33 mouse cellular contexts compared by ENCODE assay signal in genomic region chr10:68301013-68301412, GRCm38 (mm10). TPM values are rescaled to one million over a fixed set of nuclear protein-coding genes. Genes with fewer than 3 reads are reported as not detected.
DNase-seq lines count a peak whose midpoint lies in the region; ATAC-seq and TF ChIP-seq lines count a peak whose summit lies in the region.
"Had no signal": no experiment of that assay in that cellular context is flagged by ENCODE, and none has a peak within 500 bp of the region (broad histone marks: within the 10 kb centered on the region; RNA-seq: fewer than 3 reads in every experiment).

No protein-coding gene starts in this region.

- no peak overlapping the region for H3K9ac ChIP-seq in CH12.LX (ENCODE audit: insufficient read depth, low read depth)
- no peak overlapping the region for H3K9ac ChIP-seq in kidney, embryonic 16.5 days (replicated peaks; ENCODE audit: low read length)
- H3K9ac ChIP-seq: embryonic facial prominence, embryonic 13.5 days; forebrain, embryonic 12.5 days; heart, embryonic 12.5 days; hindbrain, embryonic 15.5 days; intestine, embryonic 15.5 days; liver, embryonic 12.5 days; liver, postnatal 0 days had no signal

- H3K9me3 ChIP-seq in CH12.LX (replicated peaks; ENCODE audit: low read length), result peaks cover 2% of the 10 kb centered on the region
- H3K9me3 ChIP-seq in kidney, embryonic 16.5 days (ENCODE audit: low read length), result no peaks in the 10 kb centered on the region
- H3K9me3 ChIP-seq: embryonic facial prominence, embryonic 13.5 days; forebrain, embryonic 12.5 days; heart, embryonic 12.5 days; hindbrain, embryonic 15.5 days; intestine, embryonic 15.5 days; liver, embryonic 12.5 days; midbrain, embryonic 10.5 days had no signal

- H3K4me1 ChIP-seq in CH12.LX (ENCODE audit: control insufficient read depth in 1 of 2, insufficient read depth in 2 of 2), result no peaks in the 10 kb centered on the region; a peak in 1 of 4 replicates
- no peaks in the 10 kb centered on the region for H3K4me1 ChIP-seq in kidney, embryonic 16.5 days (ENCODE audit: insufficient read depth, low read length)
- H3K4me1 ChIP-seq: embryonic facial prominence, embryonic 13.5 days; forebrain, embryonic 12.5 days; hindbrain, embryonic 15.5 days; intestine, embryonic 15.5 days; liver, embryonic 12.5 days had no signal

- no peak overlapping the region for H3K4me3 ChIP-seq in CH12.LX (replicated peaks in 1 of 3; ENCODE audit: low read depth in 2 of 3, low read length in 2 of 3, poor library complexity in 1 of 3)
- no peak overlapping the region for H3K4me3 ChIP-seq in myocyte
- no peak overlapping the region for H3K4me3 ChIP-seq in kidney, embryonic 16.5 days (ENCODE audit: low read length)
- H3K4me3 ChIP-seq: embryonic facial prominence, embryonic 13.5 days; erythroblast, embryonic 14.5 days; forebrain, embryonic 12.5 days; heart, embryonic 12.5 days; hindbrain, embryonic 15.5 days; intestine, embryonic 15.5 days; liver, embryonic 12.5 days; midbrain, embryonic 10.5 days had no signal

- TF ChIP-seq EP300 in CH12.LX (IDR thresholded peaks at IDR 0.05; ENCODE audit: low read length), result no peak; the same call in 1 of the 2 replicates

- TF ChIP-seq POLR2A in CH12.LX (IDR thresholded peaks at IDR 0.05; ENCODE audit: low read depth, low read length) (no peak), myocyte (IDR thresholded peaks at IDR 0.05; ENCODE audit: insufficient read length, low read depth) (no peak)

- no peaks in the 10 kb centered on the region for H3K36me3 ChIP-seq in CH12.LX (replicated peaks in 1 of 2; ENCODE audit: control insufficient read depth in 1 of 2, insufficient read depth in 1 of 2, low read length in 1 of 2)
- H3K36me3 ChIP-seq in myocyte (ENCODE audit: control insufficient read depth, insufficient read depth), result no peaks in the 10 kb centered on the region
- no peaks in the 10 kb centered on the region for H3K36me3 ChIP-seq in kidney, embryonic 16.5 days (ENCODE audit: insufficient read depth, low read length)
- H3K36me3 ChIP-seq: embryonic facial prominence, embryonic 13.5 days; forebrain, embryonic 12.5 days; heart, embryonic 12.5 days; hindbrain, embryonic 15.5 days; intestine, embryonic 15.5 days; liver, embryonic 12.5 days; midbrain, embryonic 10.5 days had no signal

- 81% methylated on average over 7 of the region's 7 CpGs for WGBS in kidney, embryonic 16.5 days

- no peak for TF ChIP-seq RAD21 in CH12.LX (IDR thresholded peaks at IDR 0.05; ENCODE audit: low read depth, low read length)

- H3K27me3 ChIP-seq in CH12.LX (replicated peaks), result no peaks in the 10 kb centered on the region
- H3K27me3 ChIP-seq in myocyte (ENCODE audit: control insufficient read depth, insufficient read depth, insufficient read length), result no peaks in the 10 kb centered on the region
- no peaks in the 10 kb centered on the region for H3K27me3 ChIP-seq in kidney, embryonic 16.5 days (ENCODE audit: insufficient read depth, low read length)
- H3K27me3 ChIP-seq: embryonic facial prominence, embryonic 13.5 days; forebrain, embryonic 12.5 days; heart, embryonic 12.5 days; hindbrain, embryonic 15.5 days; intestine, embryonic 15.5 days; liver, embryonic 12.5 days had no signal

- dilution Hi-C loops in CH12.LX (cut with MboI; ENCODE audit: extremely low pct_ligation_motif_present, extremely low pct_unique_long_range_greater_than_20kb, low sequenced_read_pairs), result no loop called here

- peak; percentile 25 to 46 for DNase-seq in B cell, adult 2 months
- DNase-seq in CH12.LX (ENCODE audit: extremely low read depth), result peak; percentile 29
- DNase-seq in right cerebral cortex, postnatal 10 days (ENCODE audit: low spot score in 2 of 2), result no peak
- no peak for DNase-seq in frontal cortex, postnatal 10 days (ENCODE audit: low spot score in 2 of 2)
- DNase-seq: adrenal gland, postnatal 14 days; cerebellum, adult 11 months; cerebellum, adult 9-10 months; cerebellum, postnatal 36 days; gastrocnemius, postnatal 25 days; heart, adult 18-20 months; heart, postnatal 4 days; kidney, adult 2 months; layer of hippocampus, postnatal 36 days; left cerebral cortex, postnatal 4 days; liver, postnatal 0 days; retina, postnatal 1 day; right cerebral cortex, postnatal 25 days; thymus, adult 2 months; thymus, postnatal 36 days had no signal

- H3K4me2 ChIP-seq in CH12.LX (ENCODE audit: insufficient read depth, low read depth, poor library complexity, severe bottlenecking) (no peak overlapping the region), myocyte (ENCODE audit: low read depth) (no peak overlapping the region)
- no peak overlapping the region for H3K4me2 ChIP-seq in kidney, embryonic 16.5 days (replicated peaks; ENCODE audit: low read depth, low read length)
- H3K4me2 ChIP-seq: embryonic facial prominence, embryonic 13.5 days; forebrain, embryonic 12.5 days; heart, embryonic 12.5 days; hindbrain, embryonic 15.5 days; intestine, embryonic 15.5 days; liver, embryonic 12.5 days had no signal

- H3K79me2 ChIP-seq in CH12.LX (replicated peaks; ENCODE audit: control insufficient read depth, extremely low read depth, insufficient read depth, poor library complexity, severe bottlenecking), result no peaks in the 10 kb centered on the region
- no peaks in the 10 kb centered on the region for H3K79me2 ChIP-seq in myocyte (ENCODE audit: control insufficient read depth, insufficient read depth)

- no peak overlapping the region for H3ac ChIP-seq in myocyte (ENCODE audit: control insufficient read depth, insufficient read length)

- ATAC-seq in granulocyte monocyte progenitor cell, adult 5-6 weeks (replicated peaks; ENCODE audit: poor library complexity, severe bottlenecking), result peak; percentile 91
- no peak for ATAC-seq in kidney, embryonic 16.5 days (ENCODE audit: low FRiP score, low TSS enrichment)
- ATAC-seq: intestine, embryonic 15.5 days; liver, embryonic 12.5 days; liver, postnatal 0 days; midbrain, embryonic 16.5 days had no signal

- no peak overlapping the region for H3K27ac ChIP-seq in CH12.LX (ENCODE audit: insufficient read depth, low read depth)
- H3K27ac ChIP-seq in kidney, embryonic 16.5 days (ENCODE audit: low read length), result no peak overlapping the region
- H3K27ac ChIP-seq: embryonic facial prominence, embryonic 13.5 days; forebrain, embryonic 12.5 days; hindbrain, embryonic 15.5 days; intestine, embryonic 15.5 days; kidney, postnatal 0 days; liver, embryonic 12.5 days; macrophage; midbrain, embryonic 10.5 days had no signal

- no peak for TF ChIP-seq CTCF in CH12.LX (conservative IDR thresholded peaks at IDR 0.05 in 1 of 2, IDR thresholded peaks at IDR 0.05 in 1 of 2; ENCODE audit: low read depth in 2 of 2, low read length in 2 of 2)

- in situ Hi-C loops in CH12.LX (cut with MboI; ENCODE audit: low pct_ligation_motif_present, low pct_unique_long_range_greater_than_20kb, low sequenced_read_pairs), result no loop called here

TF ChIP-seq in CH12.LX, 34 proteins besides CTCF, POLR2A, EP300 and RAD21:
- TF ChIP-seq MAZ (IDR thresholded peaks at IDR 0.05; ENCODE audit: low read depth, low read length), result no peak
- TF ChIP-seq TCF12 (IDR thresholded peaks at IDR 0.05; ENCODE audit: low read depth, low read length), result no peak
- TF ChIP-seq TBP (conservative IDR thresholded peaks at IDR 0.05; ENCODE audit: low read depth, low read length), result 0 out of 2 replicates have a peak, but pooled peaks have one; percentile 17

TF ChIP-seq in myocyte, 11 proteins besides CTCF, POLR2A, EP300 and RAD21:
- TF ChIP-seq CEBPB (IDR thresholded peaks at IDR 0.05; ENCODE audit: insufficient read depth, poor library complexity, severe bottlenecking), result 0 out of 2 replicates have a peak, but pooled peaks have one; percentile 1
- no peak for TF ChIP-seq MYOG (IDR thresholded peaks at IDR 0.05; ENCODE audit: control insufficient read depth in 1 of 3, insufficient read depth in 1 of 3, insufficient read length in 2 of 3, low read depth in 2 of 3)

RNA-seq across cellular contexts. Expression of gene Arid5b, which starts 22.5 kb away (rescaled TPM):
- 1.2 and 1.8 TPM in 2 replicates for total RNA-seq in CH12.LX (2012; rRNA removed)
- 1.1 and 1.3 TPM in 2 replicates for total RNA-seq in CH12.LX (2014; rRNA removed)
- polyA plus RNA-seq in CH12.LX (2012; ENCODE audit: insufficient read length, low read depth), result 2.0 and 2.6 TPM in 2 replicates
- total RNA-seq in granulocyte monocyte progenitor cell, adult 5-6 weeks (2014; fragmentation: Nextera tagmentation), result 28.4 and 33.7 TPM in 2 replicates
- total RNA-seq in granulocyte monocyte progenitor cell, adult 5-6 weeks (2017), result 14.1 and 14.8 TPM in 2 replicates
- polyA plus RNA-seq in myocyte (2012; fragmentation: generic; extraction: Trizol), result 7.7 TPM
- 34.0 and 41.4 TPM in 2 replicates for polyA plus RNA-seq in kidney, embryonic 16.5 days (2015; fragmentation: Nextera tagmentation; extraction: Ambion mirVana)

Comparison
In these comparisons a context has a peak if more than half of its experiments do, and no peak if none do; other contexts are left out.
1. DNase-seq: peak in B cell, adult 2 months (2 of 2) and CH12.LX (single experiment); none in right cerebral cortex, postnatal 10 days (0 of 2) and frontal cortex, postnatal 10 days (0 of 2).